Mouse (Mus musculus) embryonic fibroblast, embryonic 13.5 days (primary cell): ENCODE data around the gene Psmb6.

Experiments used
- CTCF ChIP-seq: IDR thresholded peaks from 2 replicates; pipeline ENCODE4 v1.5.1; 2011; ENCODE audit warnings: mild to moderate bottlenecking, control low read depth, low read length, moderate library complexity, borderline replicate concordance; ENCODE audit not compliant: insufficient read depth
- POLR2A ChIP-seq: IDR thresholded peaks from 2 replicates; pipeline ENCODE4 v1.6.1; 2011; ENCODE audit warnings: low read depth, mild to moderate bottlenecking, control low read depth, low read length, moderate library complexity

DNA sequence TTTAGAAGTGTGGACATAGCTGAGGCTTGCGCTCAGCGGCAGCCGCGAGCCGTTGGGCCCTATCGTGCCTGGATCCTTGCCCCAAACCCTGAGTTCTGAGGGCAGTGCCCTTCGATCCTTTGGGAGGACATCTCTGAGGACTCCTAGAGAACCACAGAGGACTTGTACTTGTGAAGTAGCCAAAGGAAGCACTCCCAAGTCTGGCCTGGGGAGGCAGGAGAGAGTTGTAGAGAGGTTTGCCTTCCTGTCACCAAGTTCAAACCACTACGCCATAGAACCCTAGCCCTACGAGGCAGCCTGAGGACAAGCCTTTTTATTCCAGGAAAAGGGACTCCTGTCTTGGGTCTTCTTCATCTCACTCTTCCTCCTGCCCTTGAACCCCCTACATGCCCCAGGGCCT lies 32.4 kb downstream of the Psmb6 start:
- TF ChIP-seq CTCF: no peak
- no peak for TF ChIP-seq POLR2A
